Mouse (Mus musculus): Measurements from ENCODE around the gene Olfr629. TPM values are rescaled to one million over a fixed set of nuclear protein-coding genes. Genes with fewer than 3 reads are reported as not detected.

Olfr629 gene
- polyA plus RNA-seq (2012; fragmentation: generic; extraction: Trizol), result not detected

GRCm38 (mm10) chr7:103744843-103745242, at the start of gene Olfr629:
Gene Olfr629 (minus strand): TSS chr7:103744943.

DNA sequence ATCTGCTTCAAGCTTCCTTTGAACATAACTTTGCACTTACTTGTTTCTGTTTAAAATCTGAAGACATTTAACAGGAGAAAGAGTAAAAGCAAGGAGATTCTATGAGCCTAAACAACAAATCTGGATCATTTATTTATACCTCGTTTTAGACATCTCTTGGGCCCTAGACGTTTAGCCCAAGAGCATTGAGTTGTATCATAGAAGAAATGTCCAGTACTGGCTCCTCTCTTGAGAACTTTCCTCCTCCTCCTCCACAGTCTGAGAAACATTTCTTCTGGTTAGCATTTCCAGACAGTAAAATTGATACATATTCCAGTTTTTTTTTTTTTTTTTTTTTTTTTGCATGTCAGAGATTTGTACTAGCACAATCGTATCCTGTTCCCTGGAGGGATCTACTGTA, 47.0 kb upstream of the Olfr629 start, which contains the start of gene Olfr67:
Gene Olfr67, minus strand, starts transcription at position 101 of the 400 bp plus-strand sequence.

GRCm38 (mm10) chr7:103779598-103779997, 34.9 kb upstream of the Olfr629 start, which contains the start of gene Olfr68:
Gene Olfr68 (minus strand): TSS chr7:103779698.

DNA sequence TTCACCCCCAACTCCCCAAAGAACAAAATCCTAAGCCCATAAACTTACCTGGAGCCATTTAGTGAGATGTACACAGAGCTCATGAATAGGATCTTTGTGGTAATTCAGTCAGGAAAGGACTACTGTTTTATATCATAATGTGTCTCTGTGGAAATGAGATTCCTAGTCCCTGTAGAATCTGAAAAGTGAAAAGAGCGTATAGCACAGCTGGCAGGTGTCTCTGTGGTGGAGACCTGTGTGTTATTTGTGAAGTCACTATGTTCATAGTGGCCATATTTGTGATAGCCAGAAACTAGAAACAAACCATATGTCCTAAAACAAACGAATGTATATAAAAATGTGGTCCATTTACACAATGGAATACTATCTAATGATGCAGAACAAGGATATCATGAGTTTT, 26.8 kb upstream of the Olfr629 start, which contains the start of gene Olfr69:
Gene Olfr69, minus strand, starts transcription at position 101 of the 400 bp plus-strand sequence.

DNA sequence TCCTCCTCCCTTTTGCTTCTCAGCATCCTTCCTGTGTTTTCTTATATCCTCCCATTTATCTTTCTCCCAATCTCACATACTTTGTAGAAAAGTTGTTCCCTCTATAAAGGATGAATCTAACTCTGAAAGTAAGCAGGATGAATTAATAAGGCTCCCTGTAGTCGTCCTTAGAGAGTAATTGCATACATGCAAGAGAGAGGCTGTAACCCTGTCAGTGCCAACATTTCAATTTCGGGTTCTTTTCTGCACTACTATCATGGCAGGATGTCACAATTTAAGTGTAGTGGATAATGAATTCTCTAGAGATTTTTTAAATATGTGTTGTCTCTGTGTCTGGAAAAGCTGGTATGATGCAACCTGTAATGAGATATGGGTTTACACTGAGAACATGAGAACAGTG, 12.5 kb upstream of the Olfr629 start, which contains the start of gene Olfr630:
Gene Olfr630, minus strand, starts transcription at position 101 of the 400 bp plus-strand sequence.

GRCm38 (mm10) chr7:103730074-103730473, 14.7 kb downstream of the Olfr629 start, which contains the start of gene Olfr628:
Gene Olfr628 (plus strand): TSS chr7:103730374.

GRCm38 (mm10) chr7:103714371-103714770, 30.4 kb downstream of the Olfr629 start, which contains the start of gene Olfr243:
Gene Olfr243 (plus strand): TSS chr7:103714671.

Other genes starting within 250 kb of the Olfr629 start
- not detected for gene Olfr609, start 246.9 kb downstream of the Olfr629 start, polyA plus RNA-seq (2012; fragmentation: generic; extraction: Trizol)
- not detected for gene Olfr610, start 232.8 kb downstream of the Olfr629 start, polyA plus RNA-seq (2012; fragmentation: generic; extraction: Trizol)
- gene Olfr611, start 224.1 kb downstream of the Olfr629 start, polyA plus RNA-seq (2012; fragmentation: generic; extraction: Trizol), result not detected
- not detected for gene Olfr612, start 202.2 kb downstream of the Olfr629 start, polyA plus RNA-seq (2012; fragmentation: generic; extraction: Trizol)
- not detected for gene Olfr613, start 196.9 kb downstream of the Olfr629 start, polyA plus RNA-seq (2012; fragmentation: generic; extraction: Trizol)
- gene Olfr615, start 188.9 kb downstream of the Olfr629 start, polyA plus RNA-seq (2012; fragmentation: generic; extraction: Trizol), result not detected
- gene Olfr616, start 175.8 kb downstream of the Olfr629 start, polyA plus RNA-seq (2012; fragmentation: generic; extraction: Trizol), result not detected
- gene Olfr617, start 171.9 kb downstream of the Olfr629 start, polyA plus RNA-seq (2012; fragmentation: generic; extraction: Trizol), result not detected
- gene Olfr618, start 154.8 kb downstream of the Olfr629 start, polyA plus RNA-seq (2012; fragmentation: generic; extraction: Trizol), result not detected
- not detected for gene Olfr619, start 144.4 kb downstream of the Olfr629 start, polyA plus RNA-seq (2012; fragmentation: generic; extraction: Trizol)
- not detected for gene Olfr620, start 132.4 kb downstream of the Olfr629 start, polyA plus RNA-seq (2012; fragmentation: generic; extraction: Trizol)
- gene Olfr622, start 102.2 kb downstream of the Olfr629 start, polyA plus RNA-seq (2012; fragmentation: generic; extraction: Trizol), result not detected
- not detected for gene Olfr623, start 81.2 kb downstream of the Olfr629 start, polyA plus RNA-seq (2012; fragmentation: generic; extraction: Trizol)
- not detected for gene Olfr624, start 73.8 kb downstream of the Olfr629 start, polyA plus RNA-seq (2012; fragmentation: generic; extraction: Trizol)
- not detected for gene Olfr625-ps1, start 62.2 kb downstream of the Olfr629 start, polyA plus RNA-seq (2012; fragmentation: generic; extraction: Trizol)
- gene Olfr243, start 30.3 kb downstream of the Olfr629 start, polyA plus RNA-seq (2012; fragmentation: generic; extraction: Trizol), result not detected
- not detected for gene Olfr628, start 14.6 kb downstream of the Olfr629 start, polyA plus RNA-seq (2012; fragmentation: generic; extraction: Trizol)
- not detected for gene Olfr630, start 12.4 kb upstream of the Olfr629 start, polyA plus RNA-seq (2012; fragmentation: generic; extraction: Trizol)
- not detected for gene Olfr69, start 26.7 kb upstream of the Olfr629 start, polyA plus RNA-seq (2012; fragmentation: generic; extraction: Trizol)
- not detected for gene Olfr68, start 34.8 kb upstream of the Olfr629 start, polyA plus RNA-seq (2012; fragmentation: generic; extraction: Trizol)
- not detected for gene Olfr67, start 46.9 kb upstream of the Olfr629 start, polyA plus RNA-seq (2012; fragmentation: generic; extraction: Trizol)
- not detected for gene Hbb-bt, start 69.1 kb upstream of the Olfr629 start, polyA plus RNA-seq (2012; fragmentation: generic; extraction: Trizol)
- gene Hbb-bs, start 83.2 kb upstream of the Olfr629 start, polyA plus RNA-seq (2012; fragmentation: generic; extraction: Trizol), result not detected
- gene Hbb-bh2, start 95.6 kb upstream of the Olfr629 start, polyA plus RNA-seq (2012; fragmentation: generic; extraction: Trizol), result not detected
- under 1 TPM; 0.08 to 0.97 TPM for gene Hbb-bh1, start 98.2 kb upstream of the Olfr629 start, polyA plus RNA-seq (2012; fragmentation: generic; extraction: Trizol)
- gene Hbb-y, start 108.3 kb upstream of the Olfr629 start, polyA plus RNA-seq (2012; fragmentation: generic; extraction: Trizol), result under 1 TPM in 1 of 2 experiments, not detected in 1; 0.06 TPM
- gene Olfr66, start 141.3 kb upstream of the Olfr629 start, polyA plus RNA-seq (2012; fragmentation: generic; extraction: Trizol), result not detected
- not detected for gene Olfr64, start 149.5 kb upstream of the Olfr629 start, polyA plus RNA-seq (2012; fragmentation: generic; extraction: Trizol)
- under 1 TPM in 1 of 2 experiments, not detected in 1; 0.05 TPM for gene Olfr65, start 158.5 kb upstream of the Olfr629 start, polyA plus RNA-seq (2012; fragmentation: generic; extraction: Trizol)
- not detected for gene Olfr631, start 183.9 kb upstream of the Olfr629 start, polyA plus RNA-seq (2012; fragmentation: generic; extraction: Trizol)
- gene Olfr632, start 189.4 kb upstream of the Olfr629 start, polyA plus RNA-seq (2012; fragmentation: generic; extraction: Trizol), result not detected
- not detected for gene Olfr633, start 199.5 kb upstream of the Olfr629 start, polyA plus RNA-seq (2012; fragmentation: generic; extraction: Trizol)
- not detected for gene Olfr635, start 226.2 kb upstream of the Olfr629 start, polyA plus RNA-seq (2012; fragmentation: generic; extraction: Trizol)

Data from C3H10T1/2 (cell line).